8 mouse cellular contexts compared by ENCODE assay signal in the genomic region with DNA sequence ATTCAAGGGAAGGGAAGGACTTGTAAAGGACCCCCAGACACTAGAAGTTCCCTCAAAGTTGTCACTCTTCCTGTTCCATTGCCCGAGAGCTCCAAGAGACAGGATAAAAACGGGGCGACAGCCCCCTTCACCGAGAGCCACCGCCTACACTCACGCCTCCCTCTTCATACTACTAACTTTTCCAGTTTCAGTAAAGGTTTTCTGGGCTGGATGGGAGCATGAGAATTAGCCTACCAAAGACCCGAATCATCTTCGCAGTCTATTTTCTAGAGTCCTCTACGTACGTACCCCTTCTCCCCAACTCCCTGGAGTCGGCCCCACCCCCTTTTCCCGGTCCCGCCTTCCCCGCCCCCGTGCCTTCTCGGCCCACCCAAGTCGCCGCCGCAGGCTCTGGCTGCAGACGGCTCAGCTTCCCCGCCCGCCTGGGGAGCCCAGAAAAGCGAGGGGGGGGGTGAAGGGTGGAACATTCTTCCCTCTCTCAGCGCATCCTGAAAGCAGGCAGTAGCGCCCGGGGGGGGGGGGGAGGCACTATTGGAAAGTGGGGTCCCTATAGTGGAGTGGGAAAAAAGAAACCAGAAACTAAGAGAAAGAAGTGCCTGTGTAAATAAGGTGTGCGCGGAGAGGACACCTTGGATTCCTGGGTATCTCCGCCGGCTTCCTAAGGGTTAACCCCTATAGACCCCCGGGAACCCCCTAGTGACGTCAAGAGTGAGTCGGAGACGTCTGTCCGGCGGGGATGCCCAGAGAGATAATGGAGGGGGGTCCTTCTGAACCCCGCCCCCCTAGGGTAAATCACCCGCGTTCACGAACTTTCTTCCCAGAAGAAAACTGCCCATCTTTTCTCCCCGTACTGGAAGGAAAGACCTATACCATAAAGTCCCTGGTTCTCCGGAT. TPM values are rescaled to one million over a fixed set of nuclear protein-coding genes. Genes with fewer than 3 reads are reported as not detected.
DNase-seq lines count a peak whose midpoint lies in the region; ATAC-seq and TF ChIP-seq lines count a peak whose summit lies in the region.

No protein-coding gene starts in this region.

- no peaks in the 10 kb centered on the region for H3K36me3 ChIP-seq in kidney, postnatal 0 days (ENCODE audit: insufficient read depth, low read length)
- peaks cover 29% of the 10 kb centered on the region for H3K36me3 ChIP-seq in midbrain, embryonic 10.5 days

- peak overlapping the region; percentile 89 for H3K27ac ChIP-seq in kidney, postnatal 0 days
- H3K27ac ChIP-seq in midbrain, embryonic 10.5 days (replicated peaks): peak overlapping the region; percentile 94

- under 1% methylated on average over 42 of the region's 42 CpGs for WGBS in kidney, postnatal 0 days
- under 1% methylated on average over 41 of the region's 42 CpGs for WGBS in midbrain, embryonic 10.5 days

- H3K4me3 ChIP-seq in kidney, postnatal 0 days (replicated peaks; ENCODE audit: low read depth, low read length): peak overlapping the region; percentile 47
- peak overlapping the region; percentile 64 for H3K4me3 ChIP-seq in midbrain, embryonic 10.5 days

- peak; percentile 57 for ATAC-seq in kidney, postnatal 0 days (replicated peaks; ENCODE audit: low FRiP score, low read depth)

- TF ChIP-seq CTCF in kidney, postnatal 0 days (IDR thresholded peaks at IDR 0.05; ENCODE audit: low read depth): no peak

- peak overlapping the region; percentile 86 for H3K4me2 ChIP-seq in kidney, postnatal 0 days (ENCODE audit: low read length)

- peaks cover 7% of the 10 kb centered on the region; the same call in 1 of the 2 replicates for H3K4me1 ChIP-seq in kidney, postnatal 0 days (replicated peaks; ENCODE audit: insufficient read depth, low read length)
- H3K4me1 ChIP-seq in midbrain, embryonic 10.5 days: peaks cover 45% of the 10 kb centered on the region

- peak overlapping the region; percentile 50 for H3K9ac ChIP-seq in kidney, postnatal 0 days (ENCODE audit: low read depth, low read length)

- peak; percentile 32 for DNase-seq in gastrocnemius, adult 18-20 months (ENCODE audit: low spot score)
- DNase-seq in gastrocnemius, adult 8-10 months (ENCODE audit: low spot score in 2 of 2): no peak
- peak; percentile 61 for DNase-seq in adrenal gland, postnatal 25 days
- DNase-seq in gastrocnemius, postnatal 25 days: peak; percentile 73
- DNase-seq in kidney, postnatal 0 days (ENCODE audit: low spot score): peak; percentile 90
- DNase-seq in midbrain, embryonic 10.5 days (ENCODE audit: low spot score): peak; percentile 84
- DNase-seq in spleen, adult 18-20 months: no peak
- no peak for DNase-seq in cerebellum, adult 9-11 months

- H3K27me3 ChIP-seq in kidney, postnatal 0 days (ENCODE audit: insufficient read depth, low read length): 0 out of 2 replicates have a peak, but pooled peaks cover 7% of the 10 kb centered on the region
- peaks cover 49% of the 10 kb centered on the region for H3K27me3 ChIP-seq in midbrain, embryonic 10.5 days (ENCODE audit: low read depth, poor library complexity, severe bottlenecking)

- no peaks in the 10 kb centered on the region for H3K9me3 ChIP-seq in kidney, postnatal 0 days (replicated peaks; ENCODE audit: low read length)
- H3K9me3 ChIP-seq in midbrain, embryonic 10.5 days (replicated peaks): no peaks in the 10 kb centered on the region

RNA-seq across cellular contexts. Expression of a gene that starts 1.8 kb away (rescaled TPM):
- under 1 TPM; 0.41 to 0.74 TPM for total RNA-seq in gastrocnemius, adult 18-20 months (2021)
- total RNA-seq in gastrocnemius, adult 8-10 months (2022): under 1 TPM; 0.48 to 0.99 (median 0.78) TPM
- 2.6 and 4.8 TPM in 2 replicates for total RNA-seq in adrenal gland, postnatal 25 days (2021)
- 1 to 10 TPM in 1 of 2 experiments, under 1 TPM in 1; 0.74 to 1.5 TPM for total RNA-seq in gastrocnemius, postnatal 25 days (2021)
- polyA plus RNA-seq in kidney, postnatal 0 days (2015; fragmentation: Nextera tagmentation; extraction: Ambion mirVana): 3.3 and 4.1 TPM in 2 replicates
- polyA plus RNA-seq in midbrain, embryonic 10.5 days (2016; fragmentation: Nextera tagmentation; extraction: Ambion mirVana): 7.8 and 11.0 TPM in 2 replicates

RNA-seq across cellular contexts. Expression of a gene that starts 14.3 kb away (rescaled TPM):
- total RNA-seq in gastrocnemius, adult 18-20 months (2021): not detected
- total RNA-seq in gastrocnemius, adult 8-10 months (2022): not detected
- not detected in 2 replicates for total RNA-seq in adrenal gland, postnatal 25 days (2021)
- total RNA-seq in gastrocnemius, postnatal 25 days (2021): not detected
- polyA plus RNA-seq in kidney, postnatal 0 days (2015; fragmentation: Nextera tagmentation; extraction: Ambion mirVana): not detected in 2 replicates
- 0.02 TPM in 1 of 2 replicates, not detected in the other for polyA plus RNA-seq in midbrain, embryonic 10.5 days (2016; fragmentation: Nextera tagmentation; extraction: Ambion mirVana)

RNA-seq across cellular contexts. Expression of a gene that starts 18.2 kb away (rescaled TPM):
- under 1 TPM; 0.46 to 0.83 TPM for total RNA-seq in gastrocnemius, adult 18-20 months (2021)
- total RNA-seq in gastrocnemius, adult 8-10 months (2022): 1 to 10 TPM in 1 of 4 experiments, under 1 TPM in 3; 0.39 to 1.2 (median 0.57) TPM
- total RNA-seq in adrenal gland, postnatal 25 days (2021): 1.1 and 1.6 TPM in 2 replicates
- 1 to 10 TPM; 1.4 to 1.7 TPM for total RNA-seq in gastrocnemius, postnatal 25 days (2021)
- 3.7 and 3.8 TPM in 2 replicates for polyA plus RNA-seq in kidney, postnatal 0 days (2015; fragmentation: Nextera tagmentation; extraction: Ambion mirVana)
- polyA plus RNA-seq in midbrain, embryonic 10.5 days (2016; fragmentation: Nextera tagmentation; extraction: Ambion mirVana): 1.1 and 1.3 TPM in 2 replicates

RNA-seq across cellular contexts. Expression of a gene that starts 28.3 kb away (rescaled TPM):
- 10 to 100 TPM; 67.5 to 68.8 TPM for total RNA-seq in gastrocnemius, adult 18-20 months (2021)
- total RNA-seq in gastrocnemius, adult 8-10 months (2022): 10 to 100 TPM; 59.2 to 76.6 (median 66.0) TPM
- 110 and 135 TPM in 2 replicates for total RNA-seq in adrenal gland, postnatal 25 days (2021)
- 10 to 100 TPM; 48.3 to 53.5 TPM for total RNA-seq in gastrocnemius, postnatal 25 days (2021)
- polyA plus RNA-seq in kidney, postnatal 0 days (2015; fragmentation: Nextera tagmentation; extraction: Ambion mirVana): 99.1 and 103 TPM in 2 replicates
- polyA plus RNA-seq in midbrain, embryonic 10.5 days (2016; fragmentation: Nextera tagmentation; extraction: Ambion mirVana): 180 and 187 TPM in 2 replicates

RNA-seq across cellular contexts. Expression of a gene that starts 30.3 kb away (rescaled TPM):
- total RNA-seq in gastrocnemius, adult 18-20 months (2021): not detected
- not detected for total RNA-seq in gastrocnemius, adult 8-10 months (2022)
- 0.67 TPM in 1 of 2 replicates, not detected in the other for total RNA-seq in adrenal gland, postnatal 25 days (2021)
- total RNA-seq in gastrocnemius, postnatal 25 days (2021): not detected
- polyA plus RNA-seq in kidney, postnatal 0 days (2015; fragmentation: Nextera tagmentation; extraction: Ambion mirVana): 0.14 and 0.23 TPM in 2 replicates
- polyA plus RNA-seq in midbrain, embryonic 10.5 days (2016; fragmentation: Nextera tagmentation; extraction: Ambion mirVana): not detected in 2 replicates

Comparison
In these comparisons a context has a peak if more than half of its experiments do, and no peak if none do; other contexts are left out.
1. DNase-seq: peak in gastrocnemius, adult 18-20 months (single experiment), adrenal gland, postnatal 25 days (single experiment), gastrocnemius, postnatal 25 days (single experiment), kidney, postnatal 0 days (single experiment) and midbrain, embryonic 10.5 days (single experiment); none in gastrocnemius, adult 8-10 months (0 of 2), spleen, adult 18-20 months (0 of 2) and cerebellum, adult 9-11 months (single experiment).